Mouse (Mus musculus): Measurements from ENCODE around the gene Rnf187.
"Not testable (repeated sequence)": the region's sequence is repeated elsewhere in the genome, so short reads cannot be mapped to it uniquely, and the experiment has no call there.

Rnf187 gene

GRCm38 (mm10) chr11:58965001-58965760 lies 26.5 kb upstream of the Rnf187 start:
- no peak for DNase-seq (ENCODE audit: low read depth, low spot score)

GRCm38 (mm10) chr11:58964216-58964615 lies 25.5 kb upstream of the Rnf187 start:
- no peak for DNase-seq (ENCODE audit: low read depth, low spot score)

GRCm38 (mm10) chr11:58963543-58963942 lies 24.8 kb upstream of the Rnf187 start:
- no peak for DNase-seq (ENCODE audit: low read depth, low spot score)

DNA sequence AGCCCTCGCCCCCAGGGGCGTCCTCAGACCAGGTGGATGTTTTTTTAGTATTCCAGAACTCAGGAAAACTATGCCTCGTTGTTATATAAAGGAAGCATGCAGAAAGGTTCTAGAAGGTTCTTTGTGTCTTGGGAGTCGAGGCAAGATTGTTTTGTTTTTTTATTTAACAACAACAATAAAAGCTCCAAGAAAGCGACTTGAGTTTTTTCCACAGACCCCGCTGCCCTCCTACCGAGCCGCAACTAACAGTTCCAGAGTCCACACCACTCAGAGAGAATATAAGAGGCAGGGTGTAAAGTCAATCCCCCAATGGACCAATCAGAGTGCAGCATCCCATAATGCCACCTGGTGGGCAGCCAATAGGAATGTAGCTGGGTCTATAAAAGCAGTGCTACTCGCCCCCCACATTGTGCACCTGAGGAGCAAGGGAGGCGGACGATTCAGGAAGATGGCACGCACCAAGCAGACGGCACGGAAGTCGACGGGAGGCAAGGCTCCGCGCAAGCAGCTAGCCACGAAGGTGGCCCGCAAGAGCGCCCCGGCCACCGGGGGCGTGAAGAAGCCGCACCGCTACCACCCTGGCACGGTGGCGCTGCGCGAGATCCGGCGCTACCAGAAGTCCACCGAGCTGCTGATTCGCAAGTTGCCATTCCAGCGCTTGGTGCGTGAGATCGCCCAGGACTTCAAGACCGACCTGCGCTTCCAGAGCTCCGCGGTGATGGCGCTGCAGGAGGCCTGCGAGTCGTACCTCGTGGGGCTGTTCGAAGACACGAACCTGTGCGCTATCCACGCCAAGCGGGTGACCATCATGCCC lies 22.9 kb upstream of the Rnf187 start:
- DNase-seq (ENCODE audit: low read depth, low spot score): no peak

DNA sequence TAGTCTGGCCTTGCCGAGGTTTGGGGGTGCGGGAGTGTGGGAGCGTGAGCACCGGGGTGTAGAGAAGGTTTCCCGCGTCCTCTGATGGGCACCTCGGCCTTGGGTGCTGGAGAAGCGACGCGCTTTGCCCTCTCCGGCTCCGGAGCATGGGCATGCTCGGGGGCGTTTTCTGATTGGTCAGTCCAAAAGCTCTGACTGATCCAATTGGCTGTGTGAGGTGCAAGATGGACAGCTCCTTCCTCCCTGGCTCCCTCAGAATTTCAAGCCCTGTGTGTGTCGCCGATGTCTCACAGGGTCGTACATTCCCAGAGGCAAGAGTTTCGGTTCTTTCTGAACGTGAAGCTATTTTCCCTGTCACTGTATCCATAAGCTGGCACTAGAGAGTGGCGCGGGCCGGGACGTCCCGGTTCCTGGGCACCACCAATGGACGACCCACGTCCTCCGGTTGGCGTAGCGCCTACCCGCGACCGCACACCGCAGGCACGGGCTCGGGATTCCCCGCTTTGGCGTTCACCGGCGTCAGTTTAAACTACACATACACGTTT lies 21.3 kb upstream of the Rnf187 start:
- peak; percentile 83 for DNase-seq (ENCODE audit: low read depth, low spot score)

DNA sequence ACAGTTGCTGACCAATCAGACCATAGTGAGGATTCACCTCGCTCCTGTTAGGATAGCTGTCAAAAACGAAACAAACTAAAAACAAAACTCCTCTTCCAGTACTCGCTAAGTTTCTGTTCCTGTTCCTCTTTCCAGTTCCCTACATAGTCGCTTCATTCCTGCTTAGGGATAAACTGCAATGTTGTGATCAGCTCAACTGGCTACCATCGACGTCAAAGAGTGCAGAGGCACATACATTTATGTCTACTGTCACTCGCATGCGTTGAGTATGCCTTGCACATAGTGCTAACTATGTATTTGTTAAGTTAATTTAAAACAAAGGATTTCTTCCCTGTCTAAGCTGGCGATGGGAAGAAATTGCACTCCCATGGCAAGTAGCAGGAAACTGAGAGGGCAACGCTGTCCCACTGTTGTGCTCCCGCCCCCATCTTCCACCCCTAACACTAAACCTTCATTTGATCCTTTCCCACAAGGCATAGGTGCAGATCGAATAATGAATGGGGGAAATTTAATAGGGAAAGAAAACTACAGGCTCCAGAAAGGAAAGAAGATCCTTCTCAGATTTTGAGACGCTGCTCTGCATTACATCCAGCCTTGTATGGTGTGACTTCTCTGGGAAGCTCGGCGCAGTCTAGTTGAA lies 20.6 kb upstream of the Rnf187 start:
- no peak for DNase-seq (ENCODE audit: low read depth, low spot score)

DNA sequence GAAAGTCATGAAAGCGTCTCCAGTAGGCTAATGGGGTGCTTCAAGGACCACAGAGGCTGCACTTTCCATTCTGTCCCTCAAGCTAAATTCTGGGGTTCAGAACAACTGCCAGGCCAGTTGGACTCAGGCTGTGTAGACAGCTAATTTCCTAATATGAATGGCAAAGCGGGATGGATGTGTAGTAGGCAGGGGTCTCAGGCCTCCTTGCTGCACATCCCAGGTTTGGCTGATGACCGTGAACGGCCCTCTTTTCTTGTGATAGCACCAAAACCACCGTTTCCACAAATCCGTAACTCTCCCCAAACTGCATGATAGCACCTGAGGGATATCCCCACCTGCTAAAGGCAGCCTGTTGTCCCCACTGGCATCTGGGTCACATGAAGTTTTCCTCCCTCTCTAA lies 19.8 kb upstream of the Rnf187 start:
- DNase-seq (ENCODE audit: low read depth, low spot score): no peak

GRCm38 (mm10) chr11:58957226-58957914 lies 18.7 kb upstream of the Rnf187 start:
- DNase-seq (ENCODE audit: low read depth, low spot score): no peak

GRCm38 (mm10) chr11:58955868-58956257 lies 17.1 kb upstream of the Rnf187 start:
- DNase-seq (ENCODE audit: low read depth, low spot score): no peak

GRCm38 (mm10) chr11:58955143-58955867 lies 16.6 kb upstream of the Rnf187 start:
- DNase-seq (ENCODE audit: low read depth, low spot score): no peak

GRCm38 (mm10) chr11:58954420-58955142 lies 15.9 kb upstream of the Rnf187 start, which contains the start of the genes Hist3h2a and Trim17:
TSS of gene Hist3h2a (plus strand) at chr11:58954685.
TSS of gene Trim17 (plus strand) at chr11:58954685.
- peak; percentile 93 for DNase-seq (ENCODE audit: low read depth, low spot score)

- not testable (repeated sequence) for DNase-seq (ENCODE audit: low read depth, low spot score)
These were observed 15.4 kb upstream of the Rnf187 start for GRCm38 (mm10) chr11:58954170-58954419.

DNA sequence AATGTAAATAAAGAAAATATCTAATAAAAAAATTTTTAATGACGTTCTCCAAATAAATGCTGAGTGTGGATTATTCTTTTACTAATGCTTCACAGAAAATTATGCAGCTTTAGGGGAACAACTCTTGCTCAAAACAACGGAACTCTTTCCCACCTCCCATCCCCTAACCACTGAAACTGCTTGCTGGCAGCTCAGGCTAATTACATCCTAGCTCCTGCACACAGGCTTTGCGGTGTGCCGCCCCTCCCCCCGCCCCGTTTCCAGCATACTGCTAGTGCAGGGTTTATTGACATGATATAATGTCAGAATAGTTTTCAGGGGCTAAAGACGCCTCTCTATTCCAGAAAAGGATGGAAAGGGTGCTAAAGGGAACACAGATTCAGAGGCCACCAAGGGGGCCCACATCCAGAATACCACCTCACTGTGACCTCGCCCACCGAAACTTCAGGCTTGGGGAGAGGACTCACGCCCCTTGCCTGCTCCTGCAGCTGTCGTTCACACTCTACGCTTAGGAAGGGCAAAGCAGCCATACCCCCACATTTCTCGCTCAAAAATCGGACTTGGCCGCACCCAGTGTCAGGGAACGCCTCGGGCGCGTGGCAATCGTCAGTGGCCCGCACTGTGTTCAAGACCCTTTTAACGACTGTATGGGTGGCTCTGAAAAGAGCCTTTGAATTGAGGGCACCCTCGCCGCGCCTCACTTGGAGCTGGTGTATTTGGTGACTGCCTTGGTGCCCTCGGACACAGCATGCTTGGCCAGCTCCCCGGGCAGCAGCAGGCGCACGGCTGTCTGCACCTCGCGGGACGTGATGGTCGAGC lies 14.8 kb upstream of the Rnf187 start:
- DNase-seq (ENCODE audit: low read depth, low spot score): no peak

GRCm38 (mm10) chr11:58951210-58951609 lies 12.5 kb upstream of the Rnf187 start:
- no peak for DNase-seq (ENCODE audit: low read depth, low spot score)

DNA sequence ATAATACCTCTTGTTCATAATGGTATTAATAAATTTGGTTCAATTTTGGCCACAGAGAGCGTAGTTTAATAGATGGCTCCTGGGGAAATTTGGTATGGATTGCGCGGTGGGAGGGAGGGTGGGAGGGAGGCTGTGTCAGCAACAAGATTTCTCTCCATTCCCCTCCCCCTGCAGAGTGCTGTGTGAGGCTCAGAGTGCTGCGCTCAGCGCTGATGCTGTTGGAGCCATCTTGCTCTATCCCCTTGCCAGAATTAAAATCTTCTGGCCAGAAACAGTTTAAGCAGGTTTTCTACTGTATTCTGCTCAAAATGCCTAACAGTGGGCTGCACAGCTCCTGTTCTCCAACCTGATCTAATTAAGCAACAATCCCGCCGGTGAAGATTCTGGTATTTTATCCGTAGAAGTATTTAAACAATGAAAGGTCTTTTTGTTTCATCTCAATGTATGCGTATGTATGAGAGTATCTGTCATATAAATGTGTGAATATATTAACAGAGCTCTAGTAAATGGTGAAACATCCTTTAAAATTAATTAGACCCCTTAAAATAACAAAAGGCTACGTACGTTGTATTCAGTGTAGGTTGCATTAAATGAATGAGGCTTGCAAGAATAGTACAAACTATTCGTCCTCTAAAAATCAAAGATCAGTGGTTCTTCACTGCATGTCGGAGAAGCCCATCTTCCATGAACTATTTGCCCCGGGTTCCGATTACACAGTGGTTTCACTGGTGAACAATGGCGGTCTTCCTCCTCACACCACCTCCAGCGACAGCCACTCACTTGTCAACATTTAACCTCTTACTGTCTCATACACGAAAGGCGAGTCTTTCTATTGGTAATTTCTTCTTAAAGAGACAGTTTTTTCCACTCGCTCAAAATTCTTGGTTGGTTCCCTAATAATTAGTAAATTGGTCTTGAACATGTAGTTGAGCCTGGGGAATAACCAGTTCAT lies 11.0 kb upstream of the Rnf187 start:
- DNase-seq (ENCODE audit: low read depth, low spot score): no peak

DNA sequence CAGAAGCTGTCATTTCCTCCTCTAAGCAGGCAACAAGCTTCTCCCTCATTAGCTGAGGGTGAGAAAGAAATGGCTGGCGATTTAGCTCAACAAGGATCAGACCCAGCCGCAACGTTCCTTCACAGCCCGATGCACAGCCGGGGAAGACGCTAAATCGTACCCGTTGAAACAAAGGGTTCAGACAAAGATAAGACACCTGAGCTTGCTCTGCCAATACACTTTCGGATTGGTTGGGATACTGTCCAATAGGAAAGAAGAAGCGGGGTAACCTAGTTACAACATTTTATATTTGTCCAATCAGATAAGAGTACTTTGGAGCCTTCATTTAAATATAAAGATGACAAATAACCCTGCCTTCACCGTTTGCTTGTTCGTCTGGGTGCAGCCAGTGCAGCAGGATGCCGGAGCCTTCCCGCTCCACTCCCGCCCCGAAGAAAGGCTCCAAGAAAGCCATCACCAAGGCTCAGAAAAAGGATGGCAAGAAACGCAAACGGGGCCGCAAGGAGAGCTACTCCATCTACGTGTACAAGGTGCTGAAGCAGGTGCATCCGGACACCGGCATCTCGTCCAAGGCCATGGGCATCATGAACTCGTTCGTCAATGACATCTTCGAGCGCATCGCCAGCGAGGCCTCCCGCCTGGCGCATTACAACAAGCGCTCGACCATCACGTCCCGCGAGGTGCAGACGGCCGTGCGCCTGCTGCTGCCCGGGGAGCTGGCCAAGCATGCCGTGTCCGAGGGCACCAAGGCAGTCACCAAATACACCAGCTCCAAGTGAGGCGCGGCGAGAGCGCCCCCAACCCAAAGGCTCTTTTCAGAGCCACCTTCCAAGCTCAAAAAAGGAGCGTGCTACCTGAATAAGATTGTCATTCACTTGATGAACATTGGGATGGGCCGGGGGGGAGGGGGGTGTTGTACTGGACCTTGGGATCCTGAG lies 10.1 kb upstream of the Rnf187 start, which contains the start of gene Hist3h2ba:
Hist3h2ba (plus strand) TSS at position 379 of the 938 bp plus-strand sequence.
- no peak for DNase-seq (ENCODE audit: low read depth, low spot score)

Data from c-Kit-negative CD71-positive TER-119-positive erythroid progenitor cells, embryonic 14.5 days (primary cell).